Mouse (Mus musculus) ES-E14 (cell line): ENCODE data around the gene Bcam. TPM values are rescaled to one million over a fixed set of nuclear protein-coding genes. Genes with fewer than 3 reads are reported as not detected.

Experiments
- DNase-seq: peaks from one replicate; pipeline ENCODE4 v3.0.0-alpha.2; 2013; ENCODE audit warnings: low read depth, low spot score
- H3K27ac ChIP-seq: 2 replicates; pipeline ENCODE4 v1.5.1; 2012; ENCODE audit warnings: low read depth, mild to moderate bottlenecking, low read length, moderate library complexity, mixed read lengths; ENCODE audit not compliant: poor library complexity, insufficient read depth, severe bottlenecking
- H3K36me3 ChIP-seq: 2 replicates; pipeline ENCODE4 v1.6.1; 2012; ENCODE audit warnings: mild to moderate bottlenecking, low read length, moderate library complexity, mixed read lengths; ENCODE audit not compliant: control insufficient read depth, poor library complexity, insufficient read depth, severe bottlenecking
- H3K4me1 ChIP-seq, 2 experiments: fragments of 150-350 bp in 1 of 2; sonication (generic) in 1 of 2; 2 replicates each; pipeline ENCODE4 v1.6.1; 2012; ENCODE audit warnings: low read length in 2 of 2, mild to moderate bottlenecking in 1 of 2, mixed read lengths in 1 of 2; ENCODE audit not compliant: control insufficient read depth in 2 of 2, insufficient read depth in 2 of 2, poor library complexity in 1 of 2
- H3K4me3 ChIP-seq, 2 experiments: fragments of 150-350 bp in 1 of 2; sonication (generic) in 1 of 2; 2 replicates each; pipeline ENCODE4 v1.5.1; 2012; ENCODE audit warnings: low read length in 2 of 2, low read depth in 1 of 2, mild to moderate bottlenecking in 1 of 2, mixed read lengths in 1 of 2; ENCODE audit not compliant: insufficient read depth in 1 of 2, poor library complexity in 1 of 2, severe bottlenecking in 1 of 2
- H3K9ac ChIP-seq: 2 replicates; pipeline ENCODE4 v1.6.1; 2012; ENCODE audit warnings: low read depth, mild to moderate bottlenecking, low read length, mixed read lengths; ENCODE audit not compliant: poor library complexity, insufficient read depth, severe bottlenecking
- H3K9me3 ChIP-seq: fragments of 150-350 bp; sonication (generic); 2 replicates; pipeline ENCODE4 v1.6.1; 2012; ENCODE audit warnings: low read depth, mild to moderate bottlenecking, low read length; ENCODE audit not compliant: control insufficient read depth, insufficient read depth
- CHD2 ChIP-seq: IDR thresholded peaks from 2 replicates; pipeline ENCODE4 v1.6.1; 2014; ENCODE audit warnings: mild to moderate bottlenecking, low read depth, low read length, inconsistent platforms
- HCFC1 ChIP-seq: IDR thresholded peaks from 2 replicates; pipeline ENCODE4 v1.6.1; 2012; ENCODE audit warnings: low read length, inconsistent platforms, borderline replicate concordance; ENCODE audit not compliant: insufficient read depth
- MAFK ChIP-seq: IDR thresholded peaks from 2 replicates; pipeline ENCODE4 v1.6.1; 2014; ENCODE audit warnings: mild to moderate bottlenecking, low read depth, low read length, inconsistent platforms; ENCODE audit not compliant: insufficient read depth
- ZC3H11A ChIP-seq: IDR thresholded peaks from 2 replicates; pipeline ENCODE4 v1.6.1; 2012; ENCODE audit warnings: low read depth, mild to moderate bottlenecking, inconsistent platforms, low read length, borderline replicate concordance
- ZNF384 ChIP-seq: IDR thresholded peaks from 2 replicates; pipeline ENCODE4 v1.6.1; 2012; ENCODE audit warnings: low read depth, low read length, inconsistent platforms
- in situ Hi-C, 2 experiments: fragments of 600-800 bp; cut with MboI; formaldehyde crosslinking; loops; one replicate each; pipeline ENCODE4 v1.15.1; 2025; ENCODE audit warnings: low sequenced_read_pairs in 2 of 2, inconsistent platforms in 1 of 2; ENCODE audit not compliant: unreplicated experiment in 2 of 2
- total RNA-seq: library from RNA; depleted of rRNA; stranded (reverse); fragments of 300-350 nt; gene quantifications from 2 replicates; pipeline ENCODE4 v1.2.3, GENCODE M21; 2012

The Bcam gene
- total RNA-seq, 1 experiment: 167 TPM

DNA sequence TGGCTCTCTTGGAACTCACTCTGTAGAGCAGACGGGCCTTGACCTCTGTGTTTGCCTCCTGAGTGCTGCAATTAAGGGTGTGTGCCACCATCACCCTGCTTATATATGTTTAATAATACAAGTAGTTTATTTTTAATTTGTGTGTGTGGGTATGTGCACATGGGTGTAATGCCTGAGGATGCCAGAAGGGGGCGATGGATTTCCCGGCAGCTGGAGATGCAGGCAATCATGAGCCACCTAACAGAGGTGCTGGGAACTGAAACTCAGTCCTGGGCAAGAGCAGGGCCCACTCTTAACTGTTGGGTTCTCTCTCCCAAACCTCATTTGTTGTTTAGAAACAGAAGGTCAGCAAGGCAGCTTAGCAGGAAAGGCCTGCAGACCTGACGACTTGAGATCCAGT is 9.1 kb upstream of the Bcam start:
- H3K9me3 ChIP-seq: no peaks in the 10 kb centered on the region; the same call in 1 of the 2 replicates
- no peak overlapping the region for H3K27ac ChIP-seq
- TF ChIP-seq ZNF384 (no peak), HCFC1 (no peak)

GRCm38 (mm10) chr7:19778645-19779044 is 7.8 kb upstream of the Bcam start:
- in situ Hi-C loops: no loop called here
- Histone ChIP-seq H3K4me1 (peaks cover 0 to 2% of the 10 kb centered on the region in 2 experiments; a peak in 1 of 4 replicates), H3K9ac (no peak overlapping the region), H3K4me3 (no peak overlapping the region), H3K9me3 (no peaks in the 10 kb centered on the region; the same call in 1 of the 2 replicates), H3K27ac (no peak overlapping the region), H3K36me3 (no peaks in the 10 kb centered on the region)
- no peak for TF ChIP-seq MAFK
- TF ChIP-seq HCFC1: no peak
- no peak for TF ChIP-seq CHD2
- no peak for TF ChIP-seq ZNF384
- TF ChIP-seq ZC3H11A: no peak
- DNase-seq: no peak

More for the DNA sequence above, 9.1 kb upstream of the Bcam start:
- H3K4me3 ChIP-seq: no peak overlapping the region
- no peaks in the 10 kb centered on the region for H3K36me3 ChIP-seq
- DNase-seq: no peak
- in situ Hi-C loops: no loop called here
- H3K4me1 ChIP-seq: peaks cover 0 to 2% of the 10 kb centered on the region in 2 experiments; a peak in 1 of 4 replicates
- H3K9ac ChIP-seq: no peak overlapping the region

- H3K4me3 ChIP-seq: no peak overlapping the region
- H3K36me3 ChIP-seq: no peaks in the 10 kb centered on the region
- H3K27ac ChIP-seq: no peak overlapping the region
- no peaks in the 10 kb centered on the region; the same call in 1 of the 2 replicates for H3K9me3 ChIP-seq
- in situ Hi-C loops: no loop called here
- no peak for DNase-seq
- TF ChIP-seq ZC3H11A (no peak), MAFK (no peak), ZNF384 (no peak), CHD2 (no peak)
- no peak overlapping the region for H3K9ac ChIP-seq
- H3K4me1 ChIP-seq: peaks cover 0 to under 1% of the 10 kb centered on the region in 2 experiments; a peak in 1 of 4 replicates
Observed at GRCm38 (mm10) chr7:19777049-19777723, 6.4 kb upstream of the Bcam start.

- in situ Hi-C loops: no loop called here
- DNase-seq: no peak
- Histone ChIP-seq H3K36me3 (peaks cover 1% of the 10 kb centered on the region; the same call in 1 of the 2 replicates), H3K9ac (no peak overlapping the region), H3K4me3 (peak overlapping the region; percentile 40 to 72; a peak in 2 of 4 replicates), H3K9me3 (no peaks in the 10 kb centered on the region; the same call in 1 of the 2 replicates), H3K27ac (peak overlapping the region; percentile 77; the same call in 1 of the 2 replicates), H3K4me1 (peaks cover 2 to 10% of the 10 kb centered on the region in 2 experiments; a peak in 2 of 4 replicates)
- no peak for TF ChIP-seq ZC3H11A
- no peak for TF ChIP-seq MAFK
- no peak for TF ChIP-seq ZNF384
- TF ChIP-seq CHD2: no peak
- no peak for TF ChIP-seq HCFC1
Observed at GRCm38 (mm10) chr7:19771682-19772081, 866 bp upstream of the Bcam start.
